Mouse (Mus musculus) embryonic facial prominence, embryonic 13.5 days (tissue): ENCODE results near the gene Frmd4a. TPM values are rescaled to one million over a fixed set of nuclear protein-coding genes. Genes with fewer than 3 reads are reported as not detected.

Experiments used
- ATAC-seq: fragments of 200-750 bp; cut with Nextera tagmentation; 2 replicates; pipeline ENCODE4 v1.8.0; 2017; ENCODE audit warnings: low read depth; ENCODE audit not compliant: insufficient number of reproducible peaks, insufficient read depth, low FRiP score, low TSS enrichment
- H3K27ac ChIP-seq: fragments of 300-500 bp; sonication (generic); 2 replicates; pipeline ENCODE4 v1.5.1; 2015; ENCODE audit warnings: moderate library complexity, mild to moderate bottlenecking, inconsistent platforms
- H3K27me3 ChIP-seq: fragments of 300-500 bp; sonication (generic); 2 replicates; pipeline ENCODE4 v1.6.1; 2015; ENCODE audit warnings: mild to moderate bottlenecking, inconsistent platforms
- H3K36me3 ChIP-seq: fragments of 300-500 bp; sonication (generic); 2 replicates; pipeline ENCODE4 v1.6.1; 2015; ENCODE audit warnings: mild to moderate bottlenecking, inconsistent platforms
- H3K4me1 ChIP-seq: fragments of 300-500 bp; sonication (generic); 2 replicates; pipeline ENCODE4 v1.6.1; 2015; ENCODE audit warnings: inconsistent platforms
- H3K4me2 ChIP-seq: fragments of 300-500 bp; sonication (generic); 2 replicates; pipeline ENCODE4 v1.6.1; 2015; ENCODE audit warnings: moderate library complexity, mild to moderate bottlenecking, inconsistent platforms
- H3K4me3 ChIP-seq: fragments of 300-500 bp; sonication (generic); 2 replicates; pipeline ENCODE4 v1.5.1; 2015; ENCODE audit warnings: mild to moderate bottlenecking, inconsistent platforms
- H3K9ac ChIP-seq: fragments of 300-500 bp; sonication (generic); 2 replicates; pipeline ENCODE4 v1.6.1; 2015; ENCODE audit warnings: mild to moderate bottlenecking, inconsistent platforms
- H3K9me3 ChIP-seq: fragments of 300-500 bp; sonication (generic); 2 replicates; pipeline ENCODE4 v1.6.1; 2016; ENCODE audit warnings: inconsistent platforms
- WGBS: fragments of 180-500 bp; shearing (Covaris S2); methylation state at CpG from one replicate; pipeline ENCODE4 v1.1.7; 2015; ENCODE audit warnings: mixed read lengths; 5-methylcytosine and 5-hydroxymethylcytosine counted together
- polyA plus RNA-seq: library from polyadenylated mRNA; unstranded; fragments of >200 nt; fragmentation: Nextera tagmentation; extraction: Ambion mirVana; gene quantifications from 2 replicates; pipeline ENCODE4 v1.2.1, GENCODE M21; 2015

The Frmd4a gene
- polyA plus RNA-seq, 1 experiment from 2014 or later = 50.8 TPM

DNA sequence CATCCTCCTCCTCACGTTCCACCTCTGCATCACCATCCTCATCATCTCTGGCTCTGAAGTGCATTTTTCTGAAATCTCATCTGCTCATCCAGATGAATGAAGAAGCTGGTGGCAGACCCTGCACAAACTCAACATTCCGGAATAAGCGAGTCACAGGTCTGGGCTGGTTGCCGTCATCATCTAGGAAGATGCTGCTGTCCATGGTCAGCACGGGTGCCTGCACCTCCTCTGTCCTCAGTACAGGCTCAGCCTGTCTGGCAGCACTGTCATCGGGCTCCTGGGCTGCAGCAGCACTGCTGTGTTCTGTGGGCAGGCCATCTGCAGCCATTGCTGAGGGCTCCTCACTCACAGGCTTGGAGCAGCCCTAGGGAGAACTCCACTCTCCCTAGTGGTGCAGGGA, 149.6 kb downstream of the Frmd4a start:
- Histone ChIP-seq H3K36me3 (peaks cover 4% of the 10 kb centered on the region), H3K4me2 (no peak overlapping the region), H3K27ac (no peak overlapping the region), H3K4me3 (no peak overlapping the region), H3K27me3 (no peaks in the 10 kb centered on the region), H3K9me3 (no peaks in the 10 kb centered on the region), H3K9ac (no peak overlapping the region), H3K4me1 (peaks cover 4% of the 10 kb centered on the region)
- no peak for ATAC-seq
- WGBS = 81% methylated on average over 6 of the region's 6 CpGs

DNA sequence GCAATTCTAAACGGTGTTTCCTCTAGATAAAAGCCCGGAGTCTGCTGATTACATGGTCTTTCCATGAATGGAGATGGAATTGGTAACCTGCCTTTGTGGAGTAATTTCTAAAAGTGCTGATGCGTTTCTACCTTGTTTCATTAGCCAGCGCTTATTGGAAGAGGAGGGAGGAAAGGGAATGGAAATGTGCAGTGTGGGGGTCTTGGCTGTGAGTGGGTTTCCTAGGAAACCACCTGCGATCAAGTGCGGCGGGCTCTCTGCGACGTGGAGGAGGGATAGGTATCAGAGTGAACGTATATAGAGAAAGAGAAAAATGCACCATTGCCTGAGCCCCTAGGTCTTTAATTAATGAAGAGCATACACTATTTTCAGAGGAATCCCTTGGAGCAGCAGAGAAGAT, 152.2 kb downstream of the Frmd4a start:
- 73% methylated on average over 10 of the region's 10 CpGs for whole genome bisulfite sequencing
- Histone ChIP-seq H3K36me3 (peaks cover 4% of the 10 kb centered on the region), H3K9ac (no peak overlapping the region), H3K4me1 (peaks cover 4% of the 10 kb centered on the region), H3K4me3 (no peak overlapping the region), H3K9me3 (no peaks in the 10 kb centered on the region), H3K27ac (no peak overlapping the region), H3K4me2 (no peak overlapping the region), H3K27me3 (no peaks in the 10 kb centered on the region)
- ATAC-seq = no peak

DNA sequence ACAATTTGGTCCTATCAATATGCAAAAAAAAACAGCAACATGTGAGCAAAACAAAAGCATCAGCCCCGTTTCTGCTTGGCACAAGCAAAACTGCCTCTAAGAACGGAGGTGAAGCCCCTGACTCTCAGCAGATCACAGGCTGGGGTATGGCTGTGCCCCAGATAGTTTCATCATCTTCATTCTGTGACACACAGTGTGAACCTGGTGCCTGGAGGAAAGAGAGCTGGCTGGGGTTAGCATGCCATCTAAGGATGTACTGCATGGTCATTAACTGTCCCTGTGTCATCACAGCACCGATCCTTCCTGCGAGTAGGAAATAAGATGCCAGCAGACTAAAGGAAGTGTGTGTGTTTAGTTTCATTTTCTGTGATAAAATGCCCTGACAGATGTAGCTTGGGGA, 152.7 kb downstream of the Frmd4a start:
- Histone ChIP-seq H3K9me3 (no peaks in the 10 kb centered on the region), H3K4me2 (no peak overlapping the region), H3K9ac (no peak overlapping the region), H3K36me3 (peaks cover 4% of the 10 kb centered on the region), H3K27ac (no peak overlapping the region), H3K4me3 (no peak overlapping the region), H3K4me1 (peaks cover 4% of the 10 kb centered on the region), H3K27me3 (no peaks in the 10 kb centered on the region)
- ATAC-seq = no peak
- WGBS = 79% methylated on average over 4 of the region's 4 CpGs

DNA sequence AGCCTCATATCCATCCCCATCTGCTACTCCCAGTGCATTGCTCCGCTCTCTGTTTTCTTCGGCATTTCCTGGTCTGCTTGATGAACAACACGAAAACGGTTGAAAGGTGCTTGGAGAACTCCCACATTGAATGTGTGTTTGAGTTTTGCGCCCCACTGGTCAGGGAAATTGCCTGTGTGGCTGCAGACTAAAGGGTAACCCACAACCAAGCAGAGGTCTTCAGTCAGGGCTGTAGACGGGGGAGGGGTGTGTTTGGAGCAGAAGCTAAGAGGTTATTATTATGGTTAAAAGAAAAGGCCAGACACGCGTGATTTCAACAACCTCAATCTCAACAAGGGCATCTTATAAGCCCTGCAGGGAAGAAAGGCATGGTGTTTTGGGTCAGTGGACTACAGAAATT, 167.5 kb downstream of the Frmd4a start:
- Histone ChIP-seq H3K4me3 (no peak overlapping the region), H3K4me1 (0 out of 2 replicates have a peak, but pooled peaks cover 2% of the 10 kb centered on the region), H3K4me2 (no peak overlapping the region), H3K9me3 (no peaks in the 10 kb centered on the region), H3K9ac (no peak overlapping the region), H3K27ac (no peak overlapping the region), H3K36me3 (no peaks in the 10 kb centered on the region), H3K27me3 (no peaks in the 10 kb centered on the region)
- 83% methylated on average over 8 of the region's 8 CpGs for WGBS
- no peak for ATAC-seq

DNA sequence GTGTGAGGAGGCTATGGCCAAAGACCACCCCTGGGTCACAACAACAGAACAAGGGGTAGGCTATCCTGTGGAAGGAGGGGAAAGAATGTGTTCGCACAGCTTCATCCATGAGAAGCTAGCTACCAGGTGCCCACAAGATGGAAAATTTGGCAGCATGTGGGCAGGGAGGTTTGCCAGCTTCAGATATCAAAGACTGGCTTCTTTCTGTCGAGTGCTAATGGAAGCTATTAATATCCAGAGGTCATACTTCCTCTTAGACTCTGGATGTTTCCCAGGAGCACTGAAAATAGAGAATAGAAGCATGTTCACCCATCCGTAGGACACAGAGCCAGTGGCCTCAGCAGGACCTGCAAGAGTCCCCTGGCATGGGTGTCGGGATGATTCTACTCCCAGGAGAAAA, 170.0 kb downstream of the Frmd4a start:
- Histone ChIP-seq H3K27ac (no peak overlapping the region), H3K4me3 (no peak overlapping the region)
- WGBS = 62% methylated on average over 4 of the region's 4 CpGs

DNA sequence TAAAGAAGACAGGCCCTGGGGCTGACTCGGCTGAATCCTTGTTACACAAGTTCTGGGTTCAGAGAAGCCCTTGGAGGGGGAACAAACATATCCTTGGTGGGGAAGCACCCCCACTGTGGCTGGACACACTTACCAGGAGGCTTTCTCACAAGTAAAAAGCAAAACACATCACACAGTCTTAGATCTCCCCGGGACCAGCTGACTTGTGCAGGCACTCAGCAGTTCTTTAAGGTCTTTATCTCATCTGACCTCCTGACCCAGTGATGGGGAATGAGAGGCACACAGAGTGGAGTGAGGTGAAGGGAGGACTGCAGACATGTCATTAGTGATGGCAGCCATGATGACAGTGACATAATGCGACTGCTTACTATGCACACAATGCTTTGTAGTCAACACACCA, 170.8 kb downstream of the Frmd4a start:
- no peaks in the 10 kb centered on the region for H3K27me3 ChIP-seq
- H3K9ac ChIP-seq = no peak overlapping the region
- no peaks in the 10 kb centered on the region for H3K36me3 ChIP-seq
- H3K27ac ChIP-seq = no peak overlapping the region
- H3K9me3 ChIP-seq = no peaks in the 10 kb centered on the region
- H3K4me1 ChIP-seq = 0 out of 2 replicates have a peak, but pooled peaks cover 2% of the 10 kb centered on the region
- ATAC-seq = no peak
- no peak overlapping the region for H3K4me2 ChIP-seq
- H3K4me3 ChIP-seq = no peak overlapping the region
- 40% methylated on average over 3 of the region's 3 CpGs for WGBS

More for the DNA sequence above, 170.0 kb downstream of the Frmd4a start:
- Histone ChIP-seq H3K4me2 (no peak overlapping the region), H3K27me3 (no peaks in the 10 kb centered on the region), H3K4me1 (0 out of 2 replicates have a peak, but pooled peaks cover 2% of the 10 kb centered on the region), H3K9ac (no peak overlapping the region), H3K9me3 (no peaks in the 10 kb centered on the region), H3K36me3 (no peaks in the 10 kb centered on the region)
- no peak for ATAC-seq

DNA sequence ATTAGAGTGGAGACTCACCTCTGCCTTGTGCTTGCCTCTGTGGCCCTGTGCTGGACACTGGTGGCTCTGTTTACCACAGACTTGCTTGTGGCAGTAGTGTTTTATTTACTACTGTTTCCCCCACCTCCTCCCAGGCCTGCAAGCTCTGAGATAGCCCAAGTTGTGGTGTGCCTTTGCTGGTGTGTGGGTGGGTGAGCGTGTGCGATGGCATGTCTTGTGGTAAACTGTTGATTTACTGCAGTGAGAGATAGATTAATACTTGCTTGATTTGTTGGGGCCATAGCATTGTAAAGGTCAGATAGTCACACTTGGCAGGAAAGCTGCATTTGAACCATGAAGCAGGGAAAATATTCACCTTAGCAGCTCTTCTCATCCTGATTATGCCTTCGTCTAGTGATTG, 172.8 kb downstream of the Frmd4a start:
- no peak overlapping the region for H3K9ac ChIP-seq
- H3K4me3 ChIP-seq = no peak overlapping the region
- H3K4me2 ChIP-seq = no peak overlapping the region
- H3K27ac ChIP-seq = no peak overlapping the region
- 0 out of 2 replicates have a peak, but pooled peaks cover 2% of the 10 kb centered on the region for H3K4me1 ChIP-seq
- no peaks in the 10 kb centered on the region for H3K9me3 ChIP-seq
- no peaks in the 10 kb centered on the region for H3K36me3 ChIP-seq
- no peak for ATAC-seq
- no peaks in the 10 kb centered on the region for H3K27me3 ChIP-seq
- WGBS = 90% methylated on average over 3 of the region's 3 CpGs

DNA sequence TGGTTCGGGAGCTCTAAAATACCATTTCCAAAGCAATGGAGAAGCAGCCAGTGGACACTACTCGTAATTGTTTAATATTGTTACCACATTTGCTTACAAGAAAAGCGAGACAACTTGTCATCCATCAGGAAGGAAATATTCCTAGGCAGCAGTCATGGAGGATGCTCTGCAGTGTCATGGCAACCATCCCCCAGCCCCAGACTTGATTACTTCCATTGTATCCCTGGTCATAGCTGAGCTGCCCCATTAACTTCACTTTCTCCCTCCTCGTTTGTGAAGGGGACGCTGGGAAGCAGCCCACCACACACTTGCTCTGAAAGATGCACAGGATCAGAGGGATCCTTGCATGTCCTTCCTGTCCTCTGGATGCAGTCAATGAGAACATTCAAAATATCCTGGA, 173.5 kb downstream of the Frmd4a start:
- no peaks in the 10 kb centered on the region for H3K9me3 ChIP-seq
- WGBS = 65% methylated on average over 5 of the region's 5 CpGs
- H3K27me3 ChIP-seq = no peaks in the 10 kb centered on the region
- no peak overlapping the region for H3K27ac ChIP-seq
- no peak for ATAC-seq
- H3K4me3 ChIP-seq = no peak overlapping the region
- H3K9ac ChIP-seq = no peak overlapping the region
- 0 out of 2 replicates have a peak, but pooled peaks cover 2% of the 10 kb centered on the region for H3K4me1 ChIP-seq
- no peaks in the 10 kb centered on the region for H3K36me3 ChIP-seq
- H3K4me2 ChIP-seq = no peak overlapping the region

DNA sequence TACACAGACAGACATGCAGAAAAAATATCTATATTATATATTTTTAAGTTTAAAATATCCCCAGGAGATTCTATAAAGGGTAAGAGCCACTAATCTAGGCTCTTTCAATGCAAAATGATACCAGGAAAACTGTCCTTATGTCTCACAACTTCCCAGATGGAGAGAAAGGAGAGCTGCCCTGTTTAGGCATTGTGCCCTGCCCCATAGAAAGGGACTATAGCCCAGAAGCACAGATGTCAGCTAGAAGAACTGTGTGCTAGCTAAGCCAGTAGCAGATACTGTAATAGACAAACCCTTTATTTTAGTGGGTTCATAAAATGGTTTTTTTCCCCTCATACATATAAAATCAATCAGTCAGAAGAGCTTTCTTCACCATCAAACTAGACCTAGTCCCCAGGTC, 175.7 kb downstream of the Frmd4a start:
- H3K9me3 ChIP-seq = no peaks in the 10 kb centered on the region
- H3K4me3 ChIP-seq = no peak overlapping the region
- H3K27me3 ChIP-seq = no peaks in the 10 kb centered on the region
- ATAC-seq = no peak
- no peak overlapping the region for H3K9ac ChIP-seq
- H3K4me2 ChIP-seq = no peak overlapping the region
- H3K27ac ChIP-seq = no peak overlapping the region
- H3K4me1 ChIP-seq = no peaks in the 10 kb centered on the region
- no peaks in the 10 kb centered on the region for H3K36me3 ChIP-seq

DNA sequence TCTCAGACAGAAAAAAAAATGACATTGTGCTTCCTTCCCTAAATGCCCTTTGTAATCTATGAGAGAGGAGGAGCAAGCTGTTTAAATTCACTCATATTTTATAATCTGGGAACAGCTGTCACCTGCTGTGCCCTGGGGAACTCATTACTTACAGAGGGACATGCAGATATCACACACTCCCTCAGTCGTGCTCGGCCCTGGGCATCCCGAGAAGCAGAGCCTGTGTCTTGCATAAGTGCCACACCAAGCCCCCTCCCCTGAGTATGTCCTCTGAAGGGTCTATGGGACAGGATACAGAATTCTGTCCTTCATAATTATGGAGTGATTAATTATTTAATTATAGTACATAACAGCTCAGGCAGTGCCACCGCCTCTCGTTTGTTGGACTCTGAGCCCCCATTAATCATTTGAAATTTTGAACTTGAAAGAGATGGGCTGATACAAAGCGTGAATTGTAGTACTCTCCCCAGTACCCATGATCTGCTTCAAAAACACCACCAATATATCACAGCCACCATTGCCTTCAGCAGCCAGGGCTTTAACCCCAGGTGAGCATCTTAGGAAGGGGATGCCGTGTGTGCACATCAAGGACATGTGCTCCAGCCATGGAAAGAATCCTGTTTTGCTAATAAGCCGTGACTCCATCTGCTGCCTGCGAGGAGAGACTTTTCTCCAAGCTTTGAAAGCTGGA, 177.0 kb downstream of the Frmd4a start:
- no peak for ATAC-seq
- H3K9ac ChIP-seq = no peak overlapping the region
- H3K9me3 ChIP-seq = no peaks in the 10 kb centered on the region
- H3K4me2 ChIP-seq = no peak overlapping the region
- no peak overlapping the region for H3K4me3 ChIP-seq
- no peaks in the 10 kb centered on the region for H3K27me3 ChIP-seq
- no peak overlapping the region for H3K27ac ChIP-seq
- H3K36me3 ChIP-seq = no peaks in the 10 kb centered on the region
- no peaks in the 10 kb centered on the region for H3K4me1 ChIP-seq
- WGBS = 78% methylated on average over 9 of the region's 9 CpGs

DNA sequence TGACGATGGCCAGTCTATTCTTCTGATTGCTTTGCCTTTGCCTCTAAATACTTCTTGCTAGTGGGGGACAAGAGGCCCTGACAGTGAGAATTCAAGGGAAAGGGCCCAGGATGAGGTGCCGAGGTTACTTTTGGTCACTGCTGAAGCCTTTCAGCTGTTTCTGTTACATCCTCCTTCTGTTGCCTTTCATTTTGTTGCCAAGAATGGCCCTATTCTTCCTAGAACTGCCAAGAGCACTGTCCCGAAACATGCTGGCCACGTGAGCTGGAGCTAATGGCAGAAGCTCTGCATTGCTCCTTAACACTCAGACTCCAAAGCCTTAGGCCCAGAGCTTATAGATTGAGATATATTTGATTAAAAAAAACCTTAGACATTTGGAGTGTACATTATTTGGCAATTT, 178.5 kb downstream of the Frmd4a start:
- 68% methylated on average over 4 of the region's 4 CpGs for WGBS
- H3K36me3 ChIP-seq = no peaks in the 10 kb centered on the region
- ATAC-seq = no peak
- H3K4me2 ChIP-seq = no peak overlapping the region
- H3K27ac ChIP-seq = no peak overlapping the region
- H3K4me1 ChIP-seq = no peaks in the 10 kb centered on the region
- H3K9me3 ChIP-seq = no peaks in the 10 kb centered on the region
- H3K27me3 ChIP-seq = no peaks in the 10 kb centered on the region
- H3K9ac ChIP-seq = no peak overlapping the region
- no peak overlapping the region for H3K4me3 ChIP-seq

DNA sequence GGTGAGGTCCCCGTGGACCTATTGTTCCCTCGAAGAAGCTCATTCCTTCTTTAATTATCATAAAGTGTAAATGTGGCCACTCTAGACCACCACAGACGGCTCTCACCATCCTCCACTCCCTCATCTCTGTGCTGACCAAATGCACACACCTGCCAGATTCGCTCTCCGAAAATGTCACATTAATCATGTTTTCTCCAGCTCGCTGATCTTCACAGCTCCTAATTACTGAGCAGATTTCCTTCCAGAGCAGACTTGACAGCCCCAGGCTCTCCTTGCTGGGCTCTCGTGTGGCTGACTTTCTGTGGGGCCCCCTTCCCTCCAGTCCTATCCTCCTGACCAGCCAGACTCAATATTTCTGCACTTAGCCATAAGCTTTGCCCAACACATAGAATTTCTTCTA, 191.7 kb downstream of the Frmd4a start:
- Histone ChIP-seq H3K27me3 (no peaks in the 10 kb centered on the region), H3K27ac (no peak overlapping the region), H3K4me1 (no peaks in the 10 kb centered on the region), H3K36me3 (no peaks in the 10 kb centered on the region), H3K4me3 (no peak overlapping the region), H3K4me2 (no peak overlapping the region), H3K9me3 (no peaks in the 10 kb centered on the region; the same call in 1 of the 2 replicates), H3K9ac (no peak overlapping the region)
- 70% methylated on average over 7 of the region's 7 CpGs for WGBS
- ATAC-seq = no peak
